Mouse (Mus musculus) kidney, postnatal 10 days (tissue): ENCODE results near the gene Thy1.

Experiments used
- DNase-seq: peaks from one replicate; pipeline ENCODE4 v3.0.0; 2021; ENCODE audit warnings: mixed read lengths

Gene Thy1

GRCm38 (mm10) chr9:44069252-44069651 is 26.1 kb downstream of the Thy1 start:
- no peak for DNase-seq

DNA sequence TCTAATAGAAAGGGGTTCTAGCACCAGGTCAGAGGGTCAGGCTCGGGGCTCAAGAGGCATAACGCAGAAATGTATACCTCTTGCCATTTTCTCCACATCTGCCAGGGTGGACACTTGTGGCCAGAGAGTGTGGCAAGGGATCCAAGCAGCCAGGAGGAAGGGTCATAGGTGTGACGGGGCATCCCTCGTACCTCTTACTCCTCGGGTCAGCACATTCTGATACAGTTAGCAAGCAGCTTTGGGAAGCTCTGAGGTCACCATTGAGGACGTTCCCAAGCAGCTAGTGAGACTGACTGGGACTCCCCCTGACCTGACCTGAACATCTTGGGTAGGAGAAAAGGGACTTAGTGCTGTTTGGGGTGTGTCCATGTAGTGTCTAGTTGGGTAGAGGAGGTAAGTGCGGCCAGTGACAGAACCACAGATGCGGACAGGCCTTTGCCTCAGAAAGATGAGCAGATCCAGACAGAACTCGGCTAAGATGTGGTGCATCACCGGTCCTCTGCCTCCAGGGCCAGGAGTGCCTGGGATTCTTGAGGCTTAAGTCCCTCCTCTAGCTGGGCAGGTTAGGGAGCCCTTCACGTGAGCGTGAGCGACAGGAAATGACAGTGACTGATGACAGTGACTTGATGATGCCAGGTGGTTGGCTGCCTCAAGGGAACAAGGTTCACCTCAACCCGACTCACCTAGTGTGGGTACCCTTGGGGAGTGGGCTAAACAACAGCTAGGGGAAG is 27.1 kb downstream of the Thy1 start:
- DNase-seq, result no peak

- DNase-seq, result no peak
Measured at GRCm38 (mm10) chr9:44070844-44071231, 27.7 kb downstream of the Thy1 start.

DNA sequence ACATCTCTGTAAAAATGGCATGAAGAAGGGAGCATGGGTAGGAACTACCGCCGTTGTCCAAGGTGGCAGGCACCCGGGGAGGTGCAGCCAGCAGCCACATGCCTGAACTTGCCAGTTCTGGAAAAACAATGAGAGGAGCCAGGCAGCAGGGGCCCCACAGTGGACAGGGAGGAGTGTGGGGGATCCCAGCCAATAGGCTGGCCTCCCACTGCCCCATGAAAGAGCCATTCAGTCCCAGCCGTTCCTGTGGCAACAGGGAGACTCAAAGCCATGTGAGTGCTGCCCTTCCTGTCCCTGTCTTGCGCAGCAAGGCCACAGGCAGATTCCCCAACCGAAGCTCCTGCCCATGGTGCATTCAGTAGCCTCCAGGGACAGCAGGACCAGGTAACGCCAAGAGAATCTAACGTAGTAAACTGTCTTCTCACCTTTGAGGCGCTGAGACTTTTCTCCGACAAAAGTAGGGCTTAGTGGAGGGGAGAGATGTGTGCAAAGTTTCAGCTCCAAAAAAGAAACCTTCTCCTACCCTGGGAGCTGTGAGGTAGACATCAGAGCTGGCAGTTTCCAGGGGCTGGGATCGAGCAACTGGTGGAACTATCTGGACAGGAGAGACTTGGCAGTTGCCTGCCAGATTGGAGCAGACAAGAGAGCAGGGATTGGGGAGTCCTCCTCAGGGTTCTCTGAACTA is 28.9 kb downstream of the Thy1 start:
- DNase-seq, result no peak

DNA sequence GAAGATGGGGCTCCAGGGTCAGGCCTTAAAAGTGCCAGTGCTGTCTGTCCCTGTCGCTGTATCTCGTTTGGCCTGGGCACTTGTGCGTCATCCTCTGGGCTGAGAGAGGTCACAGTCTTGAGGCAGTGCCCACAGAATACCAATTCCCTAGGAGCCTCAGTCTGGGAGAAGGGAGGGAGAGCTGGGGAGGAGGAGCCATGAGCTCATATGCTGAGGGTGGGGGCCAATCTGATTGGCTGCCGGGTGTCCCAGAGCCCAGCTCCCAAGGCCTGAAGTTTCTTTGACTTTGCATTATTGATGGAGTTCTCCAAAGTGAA is 29.4 kb downstream of the Thy1 start:
- no peak for DNase-seq

- no peak for DNase-seq
Measured at GRCm38 (mm10) chr9:44073115-44073514, 29.9 kb downstream of the Thy1 start.

DNA sequence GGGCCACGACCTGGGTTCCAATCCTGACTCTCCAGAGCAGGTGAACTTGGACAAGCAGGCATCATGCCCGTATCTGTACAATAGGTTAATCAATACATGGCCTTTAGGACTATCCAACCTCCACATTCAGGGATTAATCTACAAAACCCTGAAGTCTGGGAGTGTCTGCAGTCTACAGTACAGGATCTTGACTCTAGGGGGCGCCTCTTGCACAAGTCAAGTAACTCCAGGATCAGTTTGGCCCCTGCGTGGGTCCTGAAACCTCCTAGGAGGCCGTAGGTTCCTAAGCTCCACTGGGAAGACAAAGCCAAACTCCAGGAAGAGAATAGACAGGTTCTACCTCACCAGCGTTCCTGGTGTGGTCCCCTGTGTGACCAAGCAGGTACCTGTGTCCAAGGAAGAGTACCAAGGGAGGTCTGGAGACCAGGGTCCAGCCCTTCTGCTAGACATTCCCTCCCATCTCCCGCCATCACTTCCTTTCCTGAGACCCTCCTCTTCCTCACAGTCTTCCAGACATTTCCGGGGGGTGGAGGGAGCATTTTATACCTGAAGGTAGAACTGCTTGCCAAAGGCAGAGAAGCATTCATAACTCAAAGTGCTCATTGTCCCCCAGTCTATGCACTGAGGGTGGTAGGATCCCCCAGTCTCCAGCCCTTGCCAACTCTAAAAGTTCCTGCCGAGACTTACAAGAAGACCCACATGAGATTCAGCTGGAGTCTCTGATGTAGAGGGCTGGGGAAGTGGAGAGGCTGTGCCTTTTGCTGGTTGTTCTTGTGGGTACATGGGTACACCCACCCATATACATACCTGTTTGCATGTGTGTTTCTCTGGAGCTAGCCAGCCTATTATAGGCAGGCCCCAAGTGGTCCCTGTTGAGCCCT is 31.5 kb downstream of the Thy1 start:
- peak; percentile 63 for DNase-seq

DNA sequence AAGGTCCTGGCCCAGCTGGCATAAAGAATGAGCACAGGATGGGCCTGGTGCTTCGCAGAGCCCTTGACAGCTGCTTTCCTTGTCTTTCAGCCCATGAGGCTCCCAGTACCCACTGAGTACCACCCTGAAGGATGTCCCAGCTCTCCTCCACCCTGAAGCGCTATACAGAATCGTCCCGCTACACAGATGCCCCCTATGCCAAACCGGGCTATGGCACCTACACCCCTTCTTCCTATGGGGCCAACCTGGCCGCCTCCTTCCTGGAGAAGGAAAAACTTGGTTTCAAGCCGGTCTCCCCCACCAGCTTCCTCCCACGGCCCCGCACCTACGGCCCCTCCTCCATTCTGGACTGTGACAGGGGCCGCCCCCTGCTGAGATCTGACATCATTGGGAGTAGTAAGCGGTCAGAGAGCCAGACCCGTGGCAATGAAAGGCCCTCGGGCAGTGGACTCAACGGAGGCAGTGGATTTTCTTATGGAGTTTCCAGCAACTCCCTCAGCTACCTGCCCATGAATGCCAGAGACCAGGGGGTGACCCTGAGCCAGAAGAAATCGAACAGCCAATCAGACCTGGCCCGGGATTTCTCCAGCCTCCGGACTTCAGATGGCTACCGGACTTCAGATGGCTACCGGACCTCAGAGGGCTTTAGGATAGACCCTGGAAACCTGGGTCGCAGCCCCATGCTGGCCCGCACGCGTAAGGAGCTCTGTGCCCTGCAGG is 32.3 kb downstream of the Thy1 start:
- DNase-seq, result peak; percentile 44

- DNase-seq, result peak; percentile 22
Measured at GRCm38 (mm10) chr9:44075996-44076763, 33.0 kb downstream of the Thy1 start.

DNA sequence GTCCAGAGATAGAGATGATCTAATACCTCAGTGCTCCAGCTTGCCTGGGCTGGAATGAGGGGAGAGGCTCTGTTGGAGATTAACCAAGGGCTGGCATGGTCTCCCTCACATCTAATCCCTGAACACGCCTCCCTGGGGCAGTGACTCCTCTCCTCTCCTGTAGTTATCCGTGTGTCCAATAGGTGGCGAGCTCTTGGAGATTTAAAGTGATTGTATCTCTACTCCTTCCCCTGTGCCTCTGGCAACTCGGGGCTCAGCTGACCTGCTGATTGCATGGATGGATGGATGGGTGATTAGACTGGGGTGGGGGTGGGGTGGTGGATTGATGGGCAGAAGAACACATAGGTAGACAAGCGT is 33.6 kb downstream of the Thy1 start:
- DNase-seq, result peak; percentile 81

GRCm38 (mm10) chr9:44077266-44077910 is 34.2 kb downstream of the Thy1 start:
- no peak for DNase-seq

GRCm38 (mm10) chr9:44078136-44078797 is 35.1 kb downstream of the Thy1 start:
- no peak for DNase-seq

GRCm38 (mm10) chr9:44078955-44079756 is 36.0 kb downstream of the Thy1 start:
- peak; percentile 90 for DNase-seq

GRCm38 (mm10) chr9:44079997-44080780 is 37.0 kb downstream of the Thy1 start:
- peak; percentile 76 for DNase-seq

GRCm38 (mm10) chr9:44080953-44081352 is 37.8 kb downstream of the Thy1 start:
- peak; percentile 65 for DNase-seq

GRCm38 (mm10) chr9:44081581-44081980 is 38.4 kb downstream of the Thy1 start:
- DNase-seq, result no peak

- DNase-seq, result no peak
Measured at GRCm38 (mm10) chr9:44082266-44082665, 39.1 kb downstream of the Thy1 start.

DNA sequence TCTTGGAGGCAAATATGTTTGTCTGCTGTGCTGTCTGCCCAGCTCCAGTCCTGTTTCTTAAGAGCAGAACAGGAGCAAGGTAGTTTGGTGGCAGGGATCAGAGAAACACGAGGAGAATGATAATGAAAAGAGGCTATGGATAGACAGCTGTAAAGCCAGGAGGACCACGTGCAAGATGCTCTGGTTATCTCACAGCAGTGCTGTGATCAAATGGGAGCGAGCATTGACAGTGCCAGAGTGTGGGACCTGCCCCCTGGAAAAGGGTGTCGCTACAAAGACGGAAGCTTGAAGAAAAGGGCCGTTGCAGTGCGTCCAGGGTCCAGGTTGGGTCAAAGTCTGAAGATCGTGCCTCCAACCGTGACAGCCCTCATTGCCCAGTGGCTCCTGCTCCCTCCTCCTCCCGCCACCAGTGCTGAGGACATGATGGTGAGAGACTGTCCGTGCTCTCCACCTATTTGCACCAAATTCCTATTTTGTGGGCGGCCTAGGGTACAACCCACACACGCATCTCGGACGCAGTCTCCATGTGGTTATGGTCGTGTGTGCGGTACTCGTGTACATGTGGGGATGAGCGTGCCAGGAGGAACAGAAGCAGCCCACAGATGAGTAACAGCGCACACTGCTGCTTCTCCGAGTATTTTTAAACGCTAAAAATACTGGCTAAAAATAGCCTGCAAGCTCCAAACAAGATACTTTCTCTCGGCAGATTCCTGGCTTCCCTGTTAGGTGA is 40.4 kb downstream of the Thy1 start:
- DNase-seq, result peak; percentile 72

DNA sequence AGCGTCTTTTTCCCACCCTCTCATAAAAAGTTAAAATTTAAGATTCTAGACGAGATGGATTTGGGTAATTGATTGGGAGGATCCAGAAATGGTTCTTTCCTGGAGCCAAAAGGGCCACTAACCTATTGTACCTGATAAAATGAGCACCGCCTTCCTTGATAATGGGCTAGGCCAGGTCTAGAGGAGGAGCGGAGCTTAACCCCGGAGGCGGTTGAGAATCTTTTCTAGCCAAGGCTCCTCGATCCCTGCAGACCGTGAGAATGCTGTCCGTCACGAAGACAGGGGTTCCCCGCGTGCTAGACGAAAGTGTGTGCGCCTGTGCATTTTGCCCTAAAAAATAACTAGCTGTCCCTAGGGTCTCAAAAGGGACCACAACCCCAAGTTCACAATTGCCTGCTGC is 41.1 kb downstream of the Thy1 start:
- DNase-seq, result no peak
